Comparison of ENCODE assay signal across 19 mouse cellular contexts in genomic region chr1:62654436-62654835, GRCm38 (mm10). TPM values are rescaled to one million over a fixed set of nuclear protein-coding genes. Genes with fewer than 3 reads are reported as not detected.
DNase-seq lines count a peak whose midpoint lies in the region; ATAC-seq lines count a peak whose summit lies in the region.
"Had no signal": no experiment of that assay in that cellular context is flagged by ENCODE, and none has a peak within 500 bp of the region (broad histone marks: within the 10 kb centered on the region; RNA-seq: fewer than 3 reads in every experiment).

No protein-coding gene starts in this region.

- WGBS in midbrain, embryonic 11.5 days = 64% methylated on average over 6 of the region's 6 CpGs
- 62% methylated on average over 6 of the region's 6 CpGs for WGBS in midbrain, embryonic 10.5 days

- H3K27ac ChIP-seq in midbrain, embryonic 11.5 days (ENCODE audit: low read depth, low read length) = no peak overlapping the region
- no peak overlapping the region; the same call in 1 of the 2 replicates for H3K27ac ChIP-seq in midbrain, embryonic 10.5 days (replicated peaks)

- H3K9me3 ChIP-seq in midbrain, embryonic 11.5 days (ENCODE audit: control insufficient read depth, low read length) = no peaks in the 10 kb centered on the region
- H3K9me3 ChIP-seq in midbrain, embryonic 10.5 days (replicated peaks) = no peaks in the 10 kb centered on the region
- H3K9me3 ChIP-seq: G1E had no signal

- no peaks in the 10 kb centered on the region for H3K36me3 ChIP-seq in midbrain, embryonic 11.5 days (ENCODE audit: control insufficient read depth, insufficient read depth, low read length)
- H3K36me3 ChIP-seq in midbrain, embryonic 10.5 days = no peaks in the 10 kb centered on the region
- H3K36me3 ChIP-seq: G1E had no signal

- no peak overlapping the region for H3K4me3 ChIP-seq in midbrain, embryonic 11.5 days (ENCODE audit: low read depth, low read length)
- H3K4me3 ChIP-seq in midbrain, embryonic 10.5 days = no peak overlapping the region

- no peak overlapping the region for H3K4me2 ChIP-seq in midbrain, embryonic 11.5 days

- H3K4me1 ChIP-seq in midbrain, embryonic 11.5 days (ENCODE audit: control insufficient read depth, insufficient read depth, low read length) = no peaks in the 10 kb centered on the region
- H3K4me1 ChIP-seq in midbrain, embryonic 10.5 days = peaks cover 14% of the 10 kb centered on the region; the same call in 1 of the 2 replicates

- ATAC-seq in midbrain, embryonic 11.5 days (ENCODE audit: low FRiP score) = no peak
- ATAC-seq: activated CD4-positive, CD25-positive, alpha-beta regulatory T cell, adult 4 months; CD4-positive, CD25-positive, alpha-beta regulatory T cell, adult 4 months; Patski had no signal

- H3K9ac ChIP-seq in midbrain, embryonic 11.5 days (ENCODE audit: low read length) = no peak overlapping the region

- DNase-seq in heart, adult 11 months = peak; percentile 65
- no peak for DNase-seq in heart, adult 9 months (ENCODE audit: low spot score in 2 of 2)
- peak; percentile 66 for DNase-seq in midbrain, embryonic 11.5 days (ENCODE audit: low spot score, missing footprints)
- no peak for DNase-seq in midbrain, embryonic 10.5 days (ENCODE audit: low spot score)
- DNase-seq: adrenal gland, adult 2 months; adrenal gland, adult 8-10 months; adrenal gland, postnatal 10 days; adrenal gland, postnatal 14 days; adrenal gland, postnatal 25 days; adrenal gland, postnatal 36 days; B cell, adult 2 months; cerebellum, adult 11 months; cerebellum, adult 11-12 months; cerebellum, adult 18-20 months had no signal

- H3K27me3 ChIP-seq in midbrain, embryonic 11.5 days (ENCODE audit: control insufficient read depth, insufficient read depth, low read length) = no peaks in the 10 kb centered on the region
- H3K27me3 ChIP-seq in midbrain, embryonic 10.5 days (ENCODE audit: low read depth, poor library complexity, severe bottlenecking) = no peaks in the 10 kb centered on the region
- H3K27me3 ChIP-seq: CH12.LX, Patski had no signal

RNA-seq across cellular contexts. Expression of gene Nrp2, which starts 48.6 kb away (rescaled TPM):
- 12.5 and 13.3 TPM in 2 replicates for polyA plus RNA-seq in midbrain, embryonic 11.5 days (2014; fragmentation: Nextera tagmentation; extraction: Ambion mirVana)
- 10.7 and 13.2 TPM in 2 replicates for polyA plus RNA-seq in midbrain, embryonic 10.5 days (2016; fragmentation: Nextera tagmentation; extraction: Ambion mirVana)

Comparison
In these comparisons a context has a peak if more than half of its experiments do, and no peak if none do; other contexts are left out.
1. DNase-seq: peak in heart, adult 11 months (single experiment) and midbrain, embryonic 11.5 days (single experiment); none in heart, adult 9 months (0 of 2) and midbrain, embryonic 10.5 days (single experiment).